In the genomic region with DNA sequence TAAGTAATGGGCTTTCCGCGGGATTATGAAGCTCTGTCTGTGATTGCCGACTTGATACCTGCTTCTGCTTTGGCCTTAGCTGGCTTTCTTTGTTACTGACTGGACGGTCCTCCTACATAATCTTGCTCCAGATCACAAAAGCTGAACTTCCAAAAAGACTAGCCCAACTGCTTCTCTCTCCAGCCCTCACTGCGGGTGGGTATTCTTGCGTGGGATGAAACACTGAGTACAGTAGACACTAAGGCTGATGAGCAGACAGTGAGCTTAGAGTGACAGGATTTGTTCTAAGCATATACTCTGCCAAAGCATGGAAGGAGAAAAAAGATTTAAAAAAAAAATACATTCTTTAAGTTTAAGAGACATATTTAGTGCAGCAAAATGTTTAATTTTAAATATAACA, we compare ENCODE assay signal across 17 mouse cellular contexts. TPM values are rescaled to one million over a fixed set of nuclear protein-coding genes. Genes with fewer than 3 reads are reported as not detected.
DNase-seq lines count a peak whose midpoint lies in the region; ATAC-seq lines count a peak whose summit lies in the region.
"Had no signal": no experiment of that assay in that cellular context is flagged by ENCODE, and none has a peak within 500 bp of the region (broad histone marks: within the 10 kb centered on the region; RNA-seq: fewer than 3 reads in every experiment).

No protein-coding gene starts in this region.

- ATAC-seq in frontal cortex, adult (ENCODE audit: low TSS enrichment) = peak; percentile 99
- ATAC-seq: forebrain, embryonic 14.5 days had no signal

- intact Hi-C loops in left cerebral cortex, postnatal 36 days (cut with DNase I) = no loop called here

- DNase-seq in frontal cortex, postnatal 10 days (ENCODE audit: low spot score in 2 of 2) = no peak
- peak; percentile 29 for DNase-seq in retina, postnatal 1 day
- DNase-seq in retina, embryonic 14.5 days (ENCODE audit: low spot score) = no peak
- peak; percentile 25 to 36 for DNase-seq in left cerebral cortex, postnatal 36 days (ENCODE audit: low spot score in 2 of 2)
- peak; percentile 10 to 25 for DNase-seq in right cerebral cortex, postnatal 36 days (ENCODE audit: low spot score in 2 of 2)
- DNase-seq in embryo, embryonic 9.5 days (ENCODE audit: extremely low spot score) = no peak
- DNase-seq in cerebellum, postnatal 36 days = no peak
- DNase-seq: adrenal gland, postnatal 25 days; cerebellum, postnatal 14 days; embryo, embryonic 11 days; gastrocnemius, postnatal 25 days; kidney, adult 2 months; liver; thymus, adult 2 months; thymus, postnatal 4 days had no signal

RNA-seq across cellular contexts. Expression of a gene that starts 12.5 kb away (rescaled TPM):
- total RNA-seq in left cerebral cortex, postnatal 36 days (2021) = 1 to 10 TPM; 6.6 to 6.7 TPM

Comparison
In these comparisons a context has a peak if more than half of its experiments do, and no peak if none do; other contexts are left out.
1. DNase-seq: peak in retina, postnatal 1 day (single experiment), left cerebral cortex, postnatal 36 days (2 of 2) and right cerebral cortex, postnatal 36 days (2 of 2); none in frontal cortex, postnatal 10 days (0 of 2), retina, embryonic 14.5 days (single experiment), embryo, embryonic 9.5 days (single experiment) and cerebellum, postnatal 36 days (0 of 2).